Mouse (Mus musculus): ENCODE measurements around the gene Itga3. TPM values are rescaled to one million over a fixed set of nuclear protein-coding genes. Genes with fewer than 3 reads are reported as not detected.

The Itga3 gene
- total RNA-seq, 2 experiments from 2014 or later: 10.3 to 16.1 TPM

DNA sequence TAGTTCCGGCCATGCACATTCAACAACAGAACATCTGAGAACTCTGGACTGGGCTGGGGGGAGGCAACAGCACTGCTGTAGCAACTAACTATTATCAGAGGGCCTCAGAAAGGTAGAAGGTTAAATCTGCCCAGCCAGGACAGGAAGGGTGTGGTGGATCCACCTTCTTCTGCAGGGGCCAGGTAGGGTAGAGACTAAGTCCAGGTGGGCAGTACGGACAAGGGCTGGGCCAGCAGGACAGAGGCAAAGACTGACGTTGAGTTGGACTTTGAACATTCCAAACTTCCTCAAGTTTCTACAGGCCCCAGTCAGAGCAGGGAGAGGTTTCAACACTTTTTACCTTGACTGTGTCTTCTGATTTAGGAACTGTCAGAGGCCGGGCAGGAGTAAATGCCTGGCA, 1.9 kb downstream of the Itga3 start:
- Histone ChIP-seq H3K4me3 (no peak overlapping the region), H3K27ac (no peak overlapping the region)
- no peak for TF ChIP-seq CTCF (conservative IDR thresholded peaks at IDR 0.05)
- DNase-seq (ENCODE audit: low spot score in 2 of 2): no peak

DNA sequence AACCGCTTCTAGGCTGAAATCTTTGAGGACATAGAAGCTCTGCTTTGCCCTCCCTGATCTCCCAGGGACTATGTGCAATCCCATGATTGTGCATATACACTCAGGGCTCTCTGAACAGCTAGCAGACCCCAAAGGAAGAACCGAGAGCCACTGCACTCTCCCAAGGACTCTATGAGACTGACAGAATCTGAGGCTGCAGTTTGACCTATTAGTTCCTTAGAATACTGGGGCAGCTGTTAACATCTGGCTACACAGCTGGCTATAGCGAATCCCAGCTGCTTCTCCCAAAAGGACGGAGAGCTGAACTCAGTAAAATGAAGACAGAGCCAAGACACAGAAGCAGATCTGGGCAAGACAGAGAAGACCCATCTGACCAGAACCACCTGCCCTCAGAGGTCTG, 2.8 kb downstream of the Itga3 start:
- DNase-seq (ENCODE audit: low spot score in 2 of 2): no peak
- no peak for TF ChIP-seq CTCF (conservative IDR thresholded peaks at IDR 0.05)
- H3K4me3 ChIP-seq: no peak overlapping the region
- H3K27ac ChIP-seq: no peak overlapping the region

DNA sequence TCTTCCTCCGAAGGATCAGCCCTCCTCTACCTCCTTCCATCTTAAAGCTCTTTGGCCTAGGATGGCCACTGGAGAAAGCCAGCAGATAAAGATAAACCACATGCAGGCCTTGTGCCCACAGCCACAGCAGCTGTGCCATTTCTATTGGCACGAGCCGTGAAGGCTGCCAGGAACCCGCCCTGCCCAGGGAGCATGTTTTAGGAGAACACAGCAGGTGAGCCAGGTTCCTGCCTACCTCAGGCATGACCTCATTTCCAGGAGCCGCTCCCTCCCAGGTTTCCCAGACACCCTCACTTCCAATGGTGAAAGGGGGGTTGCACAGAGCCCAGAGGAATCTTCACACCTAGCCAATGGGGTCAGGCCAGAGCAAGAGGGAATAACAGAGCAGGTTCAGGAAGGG, 3.8 kb downstream of the Itga3 start:
- TF ChIP-seq CTCF (conservative IDR thresholded peaks at IDR 0.05): no peak
- Histone ChIP-seq H3K27ac (no peak overlapping the region), H3K4me3 (no peak overlapping the region)
- DNase-seq (ENCODE audit: low spot score in 2 of 2): no peak

GRCm38 (mm10) chr11:95072136-95072535, 4.5 kb downstream of the Itga3 start:
- no peak for TF ChIP-seq CTCF (conservative IDR thresholded peaks at IDR 0.05)
- DNase-seq (ENCODE audit: low spot score in 2 of 2): no peak

GRCm38 (mm10) chr11:95071266-95071665, 5.3 kb downstream of the Itga3 start:
- Histone ChIP-seq H3K27ac (no peak overlapping the region), H3K4me3 (no peak overlapping the region)
- no peak for TF ChIP-seq CTCF (conservative IDR thresholded peaks at IDR 0.05)
- no peak for DNase-seq (ENCODE audit: low spot score in 2 of 2)

More at GRCm38 (mm10) chr11:95072136-95072535, 4.5 kb downstream of the Itga3 start:
- H3K27ac ChIP-seq: no peak overlapping the region
- H3K4me3 ChIP-seq: no peak overlapping the region

- H3K27ac ChIP-seq: no peak overlapping the region
- no peak for DNase-seq (ENCODE audit: low spot score in 2 of 2)
- H3K4me3 ChIP-seq: no peak overlapping the region
- no peak for TF ChIP-seq CTCF (conservative IDR thresholded peaks at IDR 0.05)
Observed at GRCm38 (mm10) chr11:95070140-95071107, 6.2 kb downstream of the Itga3 start.

- no peak for DNase-seq (ENCODE audit: low spot score in 2 of 2)
- H3K4me3 ChIP-seq: no peak overlapping the region
- no peak for TF ChIP-seq CTCF (conservative IDR thresholded peaks at IDR 0.05)
- no peak overlapping the region for H3K27ac ChIP-seq
Observed at GRCm38 (mm10) chr11:95069226-95069957, 7.2 kb downstream of the Itga3 start.

DNA sequence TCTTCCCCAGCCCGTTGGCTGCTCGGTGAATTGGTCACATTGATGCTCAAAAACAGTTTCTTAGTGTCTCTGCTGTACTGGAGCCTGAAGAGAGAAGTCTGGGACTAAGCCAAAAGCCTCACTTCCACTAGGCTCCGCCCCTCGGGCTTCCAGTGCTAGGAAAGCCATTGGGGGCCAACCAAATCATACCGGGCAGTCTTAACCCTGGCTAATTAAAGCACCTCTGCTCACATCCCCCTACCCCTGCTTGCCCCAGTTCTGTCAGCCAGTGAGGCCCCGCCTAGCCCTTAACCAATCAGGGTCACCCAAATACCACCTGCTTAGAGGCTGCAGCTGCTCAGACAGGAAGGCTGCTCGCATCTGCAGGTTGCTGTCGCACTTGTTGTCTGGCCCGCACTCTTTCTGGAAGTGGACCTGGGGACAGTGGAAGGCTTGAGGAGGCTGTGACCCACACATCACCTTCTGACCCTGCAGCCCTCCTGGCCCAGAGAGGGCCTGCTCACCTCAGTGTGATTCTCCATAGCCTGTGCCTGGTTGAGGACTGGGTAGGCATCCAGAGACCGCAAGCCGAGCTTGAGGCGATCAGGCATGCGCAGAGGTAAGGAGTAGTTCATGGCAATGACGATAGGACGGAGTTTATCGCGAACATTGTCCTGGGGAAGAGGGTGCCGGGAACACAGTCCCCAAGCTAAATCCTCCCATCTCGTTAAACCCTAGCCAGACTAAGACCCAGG, 19.7 kb downstream of the Itga3 start:
- H3K4me3 ChIP-seq: no peak overlapping the region
- DNase-seq (ENCODE audit: low spot score in 2 of 2): no peak
- no peak for TF ChIP-seq CTCF (conservative IDR thresholded peaks at IDR 0.05)
- no peak overlapping the region for H3K27ac ChIP-seq

- no peak for DNase-seq (ENCODE audit: low spot score in 2 of 2)
- TF ChIP-seq CTCF (conservative IDR thresholded peaks at IDR 0.05): no peak
- Histone ChIP-seq H3K4me3 (no peak overlapping the region), H3K27ac (no peak overlapping the region)
Observed at GRCm38 (mm10) chr11:95053062-95053461, 23.5 kb downstream of the Itga3 start.

GRCm38 (mm10) chr11:95046980-95047680, 29.5 kb downstream of the Itga3 start:
- H3K27ac ChIP-seq: no peak overlapping the region
- peak in 1 of 2 experiments; percentile 59 for DNase-seq (ENCODE audit: low spot score in 2 of 2)
- TF ChIP-seq CTCF (conservative IDR thresholded peaks at IDR 0.05): peak; percentile 97
- no peak overlapping the region for H3K4me3 ChIP-seq

GRCm38 (mm10) chr11:95044185-95044870, 32.3 kb downstream of the Itga3 start:
- H3K27ac ChIP-seq: no peak overlapping the region
- no peak for DNase-seq (ENCODE audit: low spot score in 2 of 2)
- H3K4me3 ChIP-seq: no peak overlapping the region
- TF ChIP-seq CTCF (conservative IDR thresholded peaks at IDR 0.05): no peak

DNA sequence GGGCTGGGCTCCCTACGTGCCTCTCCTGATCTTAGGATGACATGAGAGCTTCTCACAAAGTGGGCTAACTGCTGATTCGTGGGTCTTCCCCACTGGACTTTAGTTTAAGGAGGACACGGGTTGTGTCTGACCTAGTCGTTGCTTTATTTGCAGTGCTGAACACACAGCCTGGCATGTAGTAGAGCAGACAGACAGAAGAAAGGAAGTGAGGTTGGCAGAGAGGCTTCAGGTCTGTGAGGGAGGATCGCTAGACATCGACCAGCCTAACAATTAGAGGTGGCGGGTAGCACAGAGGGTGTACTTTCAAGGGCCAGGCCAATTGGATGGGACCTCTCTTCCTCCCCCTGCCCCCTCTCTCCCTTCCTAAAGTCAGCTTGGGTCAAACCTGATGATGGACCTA, 33.0 kb downstream of the Itga3 start:
- DNase-seq (ENCODE audit: low spot score in 2 of 2): no peak
- TF ChIP-seq CTCF (conservative IDR thresholded peaks at IDR 0.05): no peak
- H3K27ac ChIP-seq: no peak overlapping the region
- no peak overlapping the region for H3K4me3 ChIP-seq

All from layer of hippocampus, adult 2 months (tissue).